Mouse (Mus musculus): ENCODE results near the gene Nfic. TPM values are rescaled to one million over a fixed set of nuclear protein-coding genes. Genes with fewer than 3 reads are reported as not detected.

Gene Nfic
- polyA plus RNA-seq, 1 experiment from 2014 or later = 6.9 TPM

- DNase-seq (ENCODE audit: low spot score, missing footprints) = no peak
- no peak overlapping the region for H3K27ac ChIP-seq (ENCODE audit: low read depth, low read length)
- no peak overlapping the region for H3K4me2 ChIP-seq
- peaks cover 11% of the 10 kb centered on the region for H3K4me1 ChIP-seq (ENCODE audit: control insufficient read depth, insufficient read depth, low read length)
- H3K27me3 ChIP-seq (ENCODE audit: control insufficient read depth, insufficient read depth, low read length) = no peaks in the 10 kb centered on the region
- WGBS = 88% methylated on average over 13 of the region's 13 CpGs
- no peak overlapping the region for H3K9ac ChIP-seq (ENCODE audit: low read length)
- ATAC-seq (ENCODE audit: low FRiP score) = no peak
- H3K9me3 ChIP-seq (ENCODE audit: control insufficient read depth, low read length) = no peaks in the 10 kb centered on the region
- H3K4me3 ChIP-seq (ENCODE audit: low read depth, low read length) = no peak overlapping the region
- peaks cover 16% of the 10 kb centered on the region for H3K36me3 ChIP-seq (ENCODE audit: control insufficient read depth, insufficient read depth, low read length)
Observed at GRCm38 (mm10) chr10:81390678-81390965, 64.8 kb downstream of the Nfic start.

DNA sequence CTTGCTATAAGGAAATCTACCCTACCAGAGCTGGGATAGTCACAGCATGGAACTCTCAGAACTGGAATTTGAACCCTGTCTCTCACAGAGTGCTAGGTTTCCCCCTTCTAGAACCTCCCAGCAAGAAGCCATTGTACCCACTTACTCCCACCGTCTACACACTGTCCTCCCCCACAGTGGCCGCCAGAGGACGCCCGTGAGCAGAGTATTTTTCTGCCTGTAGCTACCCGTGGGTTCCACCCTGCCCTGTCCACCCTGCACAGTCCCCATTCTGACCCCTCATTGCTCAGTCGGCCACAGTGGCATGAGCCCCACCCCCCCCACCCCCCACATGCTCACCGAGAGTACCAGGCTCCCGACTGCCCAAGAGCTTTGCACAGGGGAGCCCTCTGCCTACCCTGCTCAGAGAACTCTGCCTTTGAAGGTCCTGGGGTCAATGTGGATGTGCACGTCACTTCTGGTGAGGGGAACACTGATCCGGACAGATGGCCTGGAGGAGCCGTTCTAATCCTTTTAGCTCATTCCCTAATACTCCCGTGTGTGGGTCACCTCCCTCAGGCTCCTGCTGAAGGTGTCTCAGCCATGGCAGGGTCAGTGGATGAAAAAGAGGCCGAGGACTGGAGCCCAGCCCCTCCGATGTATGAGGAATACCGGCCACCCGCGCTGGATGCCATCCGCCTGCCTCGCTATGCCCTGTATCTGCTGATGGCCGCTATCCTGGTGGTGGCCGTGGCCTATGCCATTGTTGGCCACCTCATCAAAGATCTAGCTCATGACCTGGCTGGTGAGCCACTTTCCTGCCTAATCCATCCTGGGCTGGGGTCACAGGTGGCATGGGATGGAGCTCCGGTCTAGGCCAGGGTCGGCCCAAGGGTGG is 65.4 kb downstream of the Nfic start:
- H3K27ac ChIP-seq (ENCODE audit: low read depth, low read length) = no peak overlapping the region
- peak overlapping the region; percentile 28; the same call in 1 of the 2 replicates for H3K9ac ChIP-seq (ENCODE audit: low read length)
- no peak overlapping the region for H3K4me3 ChIP-seq (ENCODE audit: low read depth, low read length)
- WGBS = 56% methylated on average over 23 of the region's 23 CpGs
- no peaks in the 10 kb centered on the region for H3K27me3 ChIP-seq (ENCODE audit: control insufficient read depth, insufficient read depth, low read length)
- no peaks in the 10 kb centered on the region for H3K9me3 ChIP-seq (ENCODE audit: control insufficient read depth, low read length)
- peaks cover 17% of the 10 kb centered on the region for H3K4me1 ChIP-seq (ENCODE audit: control insufficient read depth, insufficient read depth, low read length)
- H3K4me2 ChIP-seq = no peak overlapping the region
- peak; percentile 60 for ATAC-seq (ENCODE audit: low FRiP score)
- DNase-seq (ENCODE audit: low spot score, missing footprints) = peak; percentile 97
- peaks cover 16% of the 10 kb centered on the region for H3K36me3 ChIP-seq (ENCODE audit: control insufficient read depth, insufficient read depth, low read length)

GRCm38 (mm10) chr10:81389373-81389772 is 66.1 kb downstream of the Nfic start:
- H3K27ac ChIP-seq (ENCODE audit: low read depth, low read length) = peak overlapping the region; percentile 25
- peak; percentile 2; the same call in 1 of the 2 replicates for ATAC-seq (ENCODE audit: low FRiP score)
- peak overlapping the region; percentile 28; the same call in 1 of the 2 replicates for H3K9ac ChIP-seq (ENCODE audit: low read length)

DNA sequence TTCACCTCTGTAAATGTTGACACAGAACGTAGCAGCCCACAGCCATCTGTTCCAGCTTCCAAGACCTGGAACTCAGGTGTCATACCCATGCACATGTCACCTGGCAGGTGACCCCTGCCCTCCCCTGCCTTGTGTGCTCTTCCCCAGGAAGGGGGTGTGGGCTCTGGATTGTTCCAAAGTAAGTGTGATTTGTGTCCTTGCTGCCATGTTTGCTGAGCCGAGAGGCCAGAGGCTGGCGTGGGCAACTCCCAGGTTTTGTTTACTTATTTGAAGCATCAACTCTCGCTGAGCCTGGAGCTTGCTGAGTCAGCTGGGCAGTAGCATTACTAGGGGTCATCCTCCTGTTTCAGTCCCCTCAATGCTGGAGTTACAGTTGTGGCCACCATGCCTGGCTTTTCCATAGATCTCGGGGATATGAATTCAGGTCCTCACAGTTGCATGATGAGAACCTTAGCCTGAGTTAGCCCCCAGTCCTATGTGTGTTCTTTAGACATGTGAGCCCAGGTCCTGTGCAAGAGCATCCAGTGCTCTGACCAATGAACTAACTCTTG is 66.9 kb downstream of the Nfic start, which contains the start of gene Gm48552:
Gene Gm48552, plus strand, starts transcription at position 501 of the 551 bp plus-strand sequence.
- 88% methylated on average over 5 of the region's 5 CpGs for WGBS
- no peak for ATAC-seq (ENCODE audit: low FRiP score)
- no peaks in the 10 kb centered on the region for H3K9me3 ChIP-seq (ENCODE audit: control insufficient read depth, low read length)
- H3K27me3 ChIP-seq (ENCODE audit: control insufficient read depth, insufficient read depth, low read length) = no peaks in the 10 kb centered on the region
- H3K36me3 ChIP-seq (ENCODE audit: control insufficient read depth, insufficient read depth, low read length) = peaks cover 16% of the 10 kb centered on the region
- H3K9ac ChIP-seq (ENCODE audit: low read length) = peak within 1 kb of the TSS; percentile 28; the same call in 1 of the 2 replicates
- peaks cover 19% of the 10 kb centered on the region for H3K4me1 ChIP-seq (ENCODE audit: control insufficient read depth, insufficient read depth, low read length)
- H3K4me2 ChIP-seq = no peak within 1 kb of the TSS
- H3K27ac ChIP-seq (ENCODE audit: low read depth, low read length) = peak within 1 kb of the TSS; percentile 25
- no peak within 1 kb of the TSS for H3K4me3 ChIP-seq (ENCODE audit: low read depth, low read length)
- no peak for DNase-seq (ENCODE audit: low spot score, missing footprints)

More at GRCm38 (mm10) chr10:81389373-81389772, 66.1 kb downstream of the Nfic start:
- Histone ChIP-seq H3K4me1 (ENCODE audit: control insufficient read depth, insufficient read depth, low read length) (peaks cover 21% of the 10 kb centered on the region), H3K4me3 (ENCODE audit: low read depth, low read length) (no peak overlapping the region), H3K4me2 (no peak overlapping the region), H3K9me3 (ENCODE audit: control insufficient read depth, low read length) (no peaks in the 10 kb centered on the region), H3K36me3 (ENCODE audit: control insufficient read depth, insufficient read depth, low read length) (peaks cover 16% of the 10 kb centered on the region), H3K27me3 (ENCODE audit: control insufficient read depth, insufficient read depth, low read length) (no peaks in the 10 kb centered on the region)
- 38% methylated on average over 3 of the region's 3 CpGs for WGBS
- DNase-seq (ENCODE audit: low spot score, missing footprints) = peak; percentile 88

DNA sequence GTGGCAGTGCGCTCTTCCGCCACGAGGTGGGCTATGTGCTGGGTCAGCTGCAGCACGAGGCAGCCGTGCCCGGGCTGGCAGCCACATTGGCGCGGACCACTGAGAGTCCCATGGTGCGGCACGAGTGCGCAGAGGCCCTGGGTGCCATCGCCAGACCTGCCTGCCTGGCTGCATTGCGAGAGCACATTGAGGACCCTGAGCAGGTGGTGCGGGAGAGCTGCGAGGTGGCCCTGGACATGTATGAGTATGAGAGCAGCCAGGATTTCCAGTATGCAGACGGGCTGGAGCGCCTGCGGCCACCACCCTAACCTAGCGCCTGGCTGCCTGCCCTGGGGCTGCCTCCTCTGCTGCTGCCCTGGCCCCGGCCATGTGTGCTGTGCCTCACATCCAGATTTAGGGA is 67.7 kb downstream of the Nfic start:
- H3K4me3 ChIP-seq (ENCODE audit: low read depth, low read length) = no peak overlapping the region
- peaks cover 16% of the 10 kb centered on the region for H3K36me3 ChIP-seq (ENCODE audit: control insufficient read depth, insufficient read depth, low read length)
- DNase-seq (ENCODE audit: low spot score, missing footprints) (no peak), ATAC-seq (ENCODE audit: low FRiP score) (no peak)
- H3K9ac ChIP-seq (ENCODE audit: low read length) = no peak overlapping the region
- H3K4me2 ChIP-seq = no peak overlapping the region
- 97% methylated on average over 20 of the region's 20 CpGs for WGBS
- no peaks in the 10 kb centered on the region for H3K9me3 ChIP-seq (ENCODE audit: control insufficient read depth, low read length)
- H3K4me1 ChIP-seq (ENCODE audit: control insufficient read depth, insufficient read depth, low read length) = peaks cover 17% of the 10 kb centered on the region
- H3K27ac ChIP-seq (ENCODE audit: low read depth, low read length) = no peak overlapping the region
- no peaks in the 10 kb centered on the region for H3K27me3 ChIP-seq (ENCODE audit: control insufficient read depth, insufficient read depth, low read length)

GRCm38 (mm10) chr10:81385603-81386306 is 69.7 kb downstream of the Nfic start:
- Histone ChIP-seq H3K4me3 (ENCODE audit: low read depth, low read length) (no peak overlapping the region), H3K4me2 (peak overlapping the region; percentile 95; the same call in 1 of the 2 replicates), H3K27ac (ENCODE audit: low read depth, low read length) (no peak overlapping the region), H3K9me3 (ENCODE audit: control insufficient read depth, low read length) (no peaks in the 10 kb centered on the region), H3K27me3 (ENCODE audit: control insufficient read depth, insufficient read depth, low read length) (no peaks in the 10 kb centered on the region), H3K9ac (ENCODE audit: low read length) (no peak overlapping the region), H3K36me3 (ENCODE audit: control insufficient read depth, insufficient read depth, low read length) (peaks cover 16% of the 10 kb centered on the region), H3K4me1 (ENCODE audit: control insufficient read depth, insufficient read depth, low read length) (peaks cover 17% of the 10 kb centered on the region)
- DNase-seq (ENCODE audit: low spot score, missing footprints) (no peak), ATAC-seq (ENCODE audit: low FRiP score) (no peak)
- 88% methylated on average over 22 of the region's 22 CpGs for WGBS

GRCm38 (mm10) chr10:81384605-81384982 is 70.8 kb downstream of the Nfic start:
- Histone ChIP-seq H3K27ac (ENCODE audit: low read depth, low read length) (peak overlapping the region; percentile 72), H3K9me3 (ENCODE audit: control insufficient read depth, low read length) (no peaks in the 10 kb centered on the region), H3K36me3 (ENCODE audit: control insufficient read depth, insufficient read depth, low read length) (peaks cover 16% of the 10 kb centered on the region), H3K4me1 (ENCODE audit: control insufficient read depth, insufficient read depth, low read length) (peaks cover 14% of the 10 kb centered on the region), H3K4me2 (peak overlapping the region; percentile 95), H3K9ac (ENCODE audit: low read length) (peak overlapping the region; percentile 84), H3K4me3 (ENCODE audit: low read depth, low read length) (peak overlapping the region; percentile 96), H3K27me3 (ENCODE audit: control insufficient read depth, insufficient read depth, low read length) (no peaks in the 10 kb centered on the region)
- under 1% methylated on average over 19 of the region's 19 CpGs for WGBS
- ATAC-seq (ENCODE audit: low FRiP score) (peak; percentile 28), DNase-seq (ENCODE audit: low spot score, missing footprints) (no peak)

DNA sequence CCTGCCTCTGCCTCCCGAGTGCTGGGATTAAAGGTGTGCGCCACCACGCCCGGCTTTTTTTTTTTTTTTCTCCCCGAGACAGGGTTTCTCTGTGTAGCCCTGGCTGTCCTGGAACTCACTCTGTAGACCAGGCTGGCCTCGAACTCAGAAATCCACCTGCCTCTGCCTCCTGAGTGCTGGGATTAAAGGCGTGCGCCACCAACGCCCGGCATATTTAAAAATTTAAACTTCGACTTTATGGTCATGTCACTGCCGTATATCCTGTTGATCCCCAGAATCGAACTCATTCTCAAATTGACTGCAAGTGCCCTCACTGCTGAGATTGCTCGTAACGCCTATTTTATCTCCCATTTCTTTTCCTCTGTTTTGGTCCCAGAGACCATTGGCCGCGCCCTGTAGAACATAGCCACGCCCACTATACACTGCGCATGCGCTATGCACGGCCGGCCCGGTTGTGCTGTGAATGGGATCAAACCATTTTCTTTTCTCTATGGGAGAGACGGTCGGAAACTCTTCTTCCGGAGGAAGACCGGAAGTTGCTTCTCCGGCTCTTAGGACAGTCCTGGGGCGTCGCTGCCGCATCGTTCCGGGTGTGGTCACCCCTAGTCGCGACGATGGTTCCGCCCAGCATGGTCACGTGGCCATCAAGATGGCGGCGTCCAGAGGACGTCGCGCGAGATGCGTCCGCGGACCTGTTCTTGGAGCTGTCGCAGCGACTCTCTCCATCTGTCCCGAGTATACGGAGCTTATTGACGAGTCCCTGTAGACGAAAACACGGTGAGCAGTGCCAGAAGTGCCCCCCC is 71.4 kb downstream of the Nfic start, which contains the start of the genes Dohh and Gm48551:
Gene Dohh, plus strand, starts transcription at position 627 of the 803 bp plus-strand sequence.
Gene Gm48551, plus strand, starts transcription at position 665 of the 803 bp plus-strand sequence.
- H3K4me2 ChIP-seq = peak within 1 kb of the TSS; percentile 95
- no peaks in the 10 kb centered on the region for H3K27me3 ChIP-seq (ENCODE audit: control insufficient read depth, insufficient read depth, low read length)
- peak; percentile 95 for ATAC-seq (ENCODE audit: low FRiP score)
- H3K9me3 ChIP-seq (ENCODE audit: control insufficient read depth, low read length) = no peaks in the 10 kb centered on the region
- peaks cover 16% of the 10 kb centered on the region for H3K36me3 ChIP-seq (ENCODE audit: control insufficient read depth, insufficient read depth, low read length)
- WGBS = 5% methylated on average over 51 of the region's 54 CpGs
- DNase-seq (ENCODE audit: low spot score, missing footprints) = peak; percentile 100
- H3K27ac ChIP-seq (ENCODE audit: low read depth, low read length) = peak within 1 kb of the TSS; percentile 72
- peak within 1 kb of the TSS; percentile 84 for H3K9ac ChIP-seq (ENCODE audit: low read length)
- H3K4me1 ChIP-seq (ENCODE audit: control insufficient read depth, insufficient read depth, low read length) = peaks cover 14% of the 10 kb centered on the region
- peak within 1 kb of the TSS; percentile 96 for H3K4me3 ChIP-seq (ENCODE audit: low read depth, low read length)

Data from midbrain, embryonic 11.5 days (tissue).